Mouse (Mus musculus) limb, embryonic 10.5 days (tissue): ENCODE data around the gene Slc44a3. TPM values are rescaled to one million over a fixed set of nuclear protein-coding genes. Genes with fewer than 3 reads are reported as not detected.
A peak's percentile ranks its signal among the peaks of the same experiment; 100 is the strongest.

ENCODE experiments used
- DNase-seq: peaks from one replicate; pipeline ENCODE4 v3.0.0-alpha.2; 2017; ENCODE audit warnings: low spot score
- H3K27ac ChIP-seq: fragments of 300-500 bp; sonication (generic); 2 replicates; pipeline ENCODE4 v1.5.1; 2016; ENCODE audit warnings: mild to moderate bottlenecking
- H3K27me3 ChIP-seq: fragments of 300-500 bp; sonication (generic); 2 replicates; pipeline ENCODE4 v1.6.1; 2016; ENCODE audit warnings: low read depth, mild to moderate bottlenecking; ENCODE audit not compliant: poor library complexity, severe bottlenecking
- H3K36me3 ChIP-seq: fragments of 300-500 bp; sonication (generic); 2 replicates; pipeline ENCODE4 v1.6.1; 2016; ENCODE audit warnings: mild to moderate bottlenecking, moderate library complexity
- H3K4me1 ChIP-seq: fragments of 300-500 bp; sonication (generic); 2 replicates; pipeline ENCODE4 v1.6.1; 2016
- H3K4me3 ChIP-seq: fragments of 300-500 bp; sonication (generic); 2 replicates; pipeline ENCODE4 v1.5.1; 2016; ENCODE audit warnings: mild to moderate bottlenecking, moderate library complexity
- H3K9me3 ChIP-seq: fragments of 300-500 bp; sonication (generic); replicated peaks from 2 replicates; pipeline ENCODE4 v1.6.1; 2016; ENCODE audit warnings: mild to moderate bottlenecking
- WGBS: fragments of 180-500 bp; shearing (Covaris S2); methylation state at CpG from one replicate; pipeline ENCODE4 v1.1.7; 2016; 5-methylcytosine and 5-hydroxymethylcytosine counted together
- polyA plus RNA-seq: library from polyadenylated mRNA; unstranded; fragments of >200 nt; fragmentation: Nextera tagmentation; extraction: Ambion mirVana; gene quantifications from 2 replicates; pipeline ENCODE4 v1.2.1, GENCODE M21; 2016

The Slc44a3 gene
- polyA plus RNA-seq, 1 experiment from 2014 or later = 0.53 TPM

DNA sequence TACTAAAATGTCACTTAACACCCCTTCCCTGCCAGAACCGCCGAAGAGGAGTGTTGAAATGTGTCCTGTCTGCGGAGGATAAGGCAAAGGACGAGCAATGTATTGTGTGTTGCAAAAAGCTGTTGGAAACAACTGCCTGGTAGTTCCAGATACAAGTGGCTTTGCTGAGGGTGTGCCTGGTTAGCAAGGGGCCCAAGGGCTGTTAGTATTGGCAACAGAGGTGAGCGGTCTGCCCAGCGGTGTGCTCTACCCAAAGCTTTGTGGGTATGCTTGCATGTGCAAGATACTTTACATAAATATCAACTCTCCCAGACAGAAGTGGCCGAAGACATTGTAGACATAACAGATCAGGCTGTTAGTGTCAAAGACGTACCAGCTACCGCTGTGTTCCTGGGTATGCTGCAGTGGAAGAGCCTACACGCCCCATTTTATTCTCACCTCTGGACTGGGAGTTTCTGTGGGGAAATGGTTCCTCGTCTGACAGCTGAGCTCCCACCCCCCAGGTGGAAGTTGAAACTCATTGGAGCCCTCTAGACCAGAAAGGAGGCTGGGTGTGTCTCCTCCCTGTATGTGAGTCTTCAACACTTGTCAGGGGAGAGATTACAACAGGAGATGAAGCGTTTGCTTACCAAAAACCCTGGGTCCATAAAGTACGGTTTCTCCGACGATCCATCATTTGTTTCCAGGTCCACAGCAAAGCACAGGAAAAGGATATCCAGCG is 71.6 kb downstream of the Slc44a3 start:
- Histone ChIP-seq H3K4me3 (no peak overlapping the region), H3K36me3 (peaks cover 64% of the 10 kb centered on the region), H3K4me1 (peaks cover 3% of the 10 kb centered on the region; the same call in 1 of the 2 replicates), H3K27me3 (no peaks in the 10 kb centered on the region), H3K9me3 (no peaks in the 10 kb centered on the region), H3K27ac (no peak overlapping the region)
- WGBS = 90% methylated on average over 16 of the region's 16 CpGs
- DNase-seq = no peak

DNA sequence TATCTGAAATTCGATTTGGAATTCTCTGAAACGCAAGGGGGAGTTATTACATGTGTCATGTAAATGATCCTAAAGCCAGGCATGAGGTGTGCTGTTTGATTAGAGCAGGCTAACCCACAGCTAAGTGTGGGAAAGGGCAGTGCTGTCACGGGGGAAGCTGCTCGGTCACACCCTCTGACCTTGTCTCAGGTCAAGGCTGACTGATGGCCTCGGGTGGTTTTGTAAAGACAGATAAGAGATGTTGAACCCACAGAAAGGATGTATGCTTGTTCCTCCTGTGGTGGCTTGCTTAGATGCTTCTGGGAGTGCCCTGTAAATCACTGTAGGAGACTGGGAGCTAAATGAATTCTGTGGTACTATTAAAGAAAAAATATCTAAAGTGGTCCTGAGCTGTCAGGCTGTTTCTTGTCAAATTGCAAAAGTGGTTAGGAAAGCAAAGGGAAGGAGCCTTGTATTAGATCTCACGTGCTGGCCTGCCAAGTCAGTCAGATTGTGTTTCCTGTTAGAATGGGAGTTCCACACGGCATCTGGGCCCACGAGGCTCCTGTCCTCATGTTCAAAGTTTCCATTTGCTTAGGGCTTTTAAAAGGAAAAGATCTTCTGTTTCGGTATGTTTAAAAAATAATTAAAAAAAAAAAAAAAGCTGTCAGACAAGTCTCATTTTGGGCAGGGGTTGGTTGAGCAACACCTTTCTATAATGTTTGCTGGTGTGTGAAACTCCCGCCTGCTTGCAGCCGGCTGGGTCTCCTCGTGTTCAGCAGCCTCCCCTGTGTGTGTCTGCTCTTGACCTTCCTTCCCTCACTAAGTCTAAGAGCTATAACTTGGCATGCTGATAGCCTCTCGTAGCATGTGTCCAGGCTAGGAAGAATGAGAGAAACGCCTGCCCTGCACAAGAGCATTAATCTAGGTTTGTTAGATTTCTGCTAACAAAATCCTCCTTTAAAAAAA is 73.4 kb downstream of the Slc44a3 start:
- Histone ChIP-seq H3K9me3 (no peaks in the 10 kb centered on the region), H3K4me1 (0 out of 2 replicates have a peak, but pooled peaks cover 3% of the 10 kb centered on the region), H3K27me3 (no peaks in the 10 kb centered on the region), H3K27ac (no peak overlapping the region), H3K36me3 (peaks cover 82% of the 10 kb centered on the region), H3K4me3 (no peak overlapping the region)
- 82% methylated on average over 14 of the region's 14 CpGs for WGBS
- DNase-seq = no peak

DNA sequence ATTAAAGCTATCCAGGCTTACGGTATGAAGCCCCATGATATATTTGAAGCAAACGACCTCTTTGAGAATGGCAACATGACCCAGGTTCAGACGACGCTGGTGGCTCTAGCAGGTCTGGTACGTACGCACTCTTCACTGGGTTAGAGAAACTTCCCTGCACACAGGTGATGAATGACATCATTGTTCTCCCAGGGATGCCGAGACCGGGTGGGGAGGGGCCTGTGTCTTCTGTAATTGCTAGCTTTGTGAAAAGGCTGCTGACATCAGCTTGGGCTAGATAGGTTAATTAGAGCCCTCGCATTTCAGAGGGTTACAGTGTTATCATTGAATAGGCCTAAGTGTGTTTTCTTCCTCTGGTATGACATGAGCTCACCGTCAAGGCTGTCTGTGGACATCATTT is 80.8 kb downstream of the Slc44a3 start:
- no peaks in the 10 kb centered on the region for H3K27me3 ChIP-seq
- peaks cover 14% of the 10 kb centered on the region for H3K4me1 ChIP-seq
- no peak for DNase-seq
- no peak overlapping the region for H3K27ac ChIP-seq
- WGBS = 81% methylated on average over 10 of the region's 10 CpGs
- no peak overlapping the region for H3K4me3 ChIP-seq
- peaks cover 88% of the 10 kb centered on the region for H3K36me3 ChIP-seq
- no peaks in the 10 kb centered on the region for H3K9me3 ChIP-seq

DNA sequence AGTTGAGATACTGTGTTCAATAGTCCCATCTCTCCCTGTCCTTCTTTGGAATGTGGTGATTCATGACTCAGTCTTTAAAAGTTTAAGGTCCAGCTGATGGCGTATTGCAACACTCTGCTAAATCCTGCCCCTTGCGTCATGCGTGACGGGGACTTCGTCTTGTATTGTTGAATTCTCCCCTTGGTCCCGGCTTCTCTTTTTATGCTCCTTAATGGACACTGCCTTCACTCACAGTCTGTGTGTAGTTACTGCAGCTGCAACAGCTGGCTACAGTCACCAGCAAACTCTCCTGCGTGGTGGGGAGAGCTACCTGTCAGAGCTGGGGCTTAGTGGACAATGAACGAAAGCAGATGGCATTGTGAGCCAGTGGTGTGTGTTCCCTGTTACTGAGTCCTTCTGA is 82.7 kb downstream of the Slc44a3 start:
- Histone ChIP-seq H3K27me3 (no peaks in the 10 kb centered on the region), H3K4me1 (peaks cover 14% of the 10 kb centered on the region), H3K9me3 (no peaks in the 10 kb centered on the region), H3K27ac (no peak overlapping the region), H3K4me3 (no peak overlapping the region), H3K36me3 (peaks cover 84% of the 10 kb centered on the region)
- 87% methylated on average over 8 of the region's 8 CpGs for WGBS
- no peak for DNase-seq

DNA sequence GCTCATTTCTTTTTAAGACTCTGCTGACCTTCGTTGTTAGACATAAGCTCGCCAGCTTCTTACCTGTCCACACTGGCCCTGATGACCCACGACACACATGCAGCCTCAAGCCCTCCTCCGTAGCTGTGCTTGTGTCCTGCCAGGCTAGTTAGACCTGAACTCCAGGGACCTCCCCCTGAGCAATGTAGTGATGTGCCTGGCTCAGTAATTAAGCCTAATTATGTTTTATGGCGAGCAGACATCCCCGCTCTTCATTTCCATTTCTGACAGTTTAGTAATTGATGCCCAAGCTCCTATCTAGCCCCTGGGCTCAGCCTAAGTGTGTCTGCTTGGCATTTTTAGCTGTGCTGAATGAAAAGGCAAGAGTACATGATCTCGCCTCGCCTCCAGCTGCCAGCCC is 83.6 kb downstream of the Slc44a3 start:
- Histone ChIP-seq H3K27ac (no peak overlapping the region), H3K4me3 (no peak overlapping the region), H3K27me3 (no peaks in the 10 kb centered on the region), H3K4me1 (peaks cover 14% of the 10 kb centered on the region), H3K9me3 (no peaks in the 10 kb centered on the region), H3K36me3 (peaks cover 84% of the 10 kb centered on the region)
- 78% methylated on average over 8 of the region's 8 CpGs for WGBS
- DNase-seq = no peak

DNA sequence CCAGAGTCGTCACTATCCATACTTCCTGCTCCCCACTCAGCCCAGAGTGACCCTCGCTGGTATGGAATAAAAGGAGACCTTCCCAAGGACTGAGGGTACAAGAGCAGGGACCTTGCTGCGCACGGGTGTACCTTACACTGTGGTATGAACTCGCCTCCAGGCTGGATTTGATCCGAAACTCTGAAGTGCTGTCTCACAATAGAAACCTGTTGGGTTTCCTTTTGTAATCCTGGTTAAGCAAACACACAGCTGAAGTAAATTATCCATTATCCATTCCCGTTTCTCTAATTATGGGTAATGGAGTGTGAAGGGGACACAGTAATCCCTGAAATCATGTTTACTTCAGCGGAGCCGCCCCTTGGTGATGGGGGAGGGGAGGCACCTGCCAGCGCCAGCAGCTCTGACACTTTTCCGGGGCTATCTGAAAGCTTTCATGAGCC is 84.2 kb downstream of the Slc44a3 start:
- Histone ChIP-seq H3K9me3 (no peaks in the 10 kb centered on the region), H3K4me3 (no peak overlapping the region), H3K4me1 (peaks cover 14% of the 10 kb centered on the region), H3K27me3 (no peaks in the 10 kb centered on the region), H3K36me3 (peaks cover 88% of the 10 kb centered on the region), H3K27ac (no peak overlapping the region)
- no peak for DNase-seq
- WGBS = 57% methylated on average over 11 of the region's 11 CpGs

DNA sequence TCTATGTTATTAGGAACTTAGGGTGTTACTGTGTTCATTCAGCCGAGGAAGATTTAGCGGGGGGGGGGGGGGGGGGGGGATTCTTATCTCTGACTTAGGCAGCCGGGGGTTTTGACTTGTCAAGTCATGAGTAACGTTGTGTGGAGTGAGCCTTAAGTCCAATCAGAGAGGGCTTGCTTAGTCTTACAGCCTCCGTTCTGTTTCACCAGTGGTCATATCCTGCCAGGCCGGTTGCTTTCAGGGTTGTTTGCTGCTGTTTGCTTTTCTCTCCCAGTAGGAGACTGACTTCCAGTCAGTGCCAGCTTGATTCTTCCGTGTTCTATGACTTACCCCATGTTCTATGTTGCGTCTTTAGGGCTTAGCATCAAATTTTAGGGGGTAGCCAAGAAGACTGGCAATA is 85.8 kb downstream of the Slc44a3 start:
- Histone ChIP-seq H3K27ac (no peak overlapping the region), H3K4me1 (peaks cover 18% of the 10 kb centered on the region)

DNA sequence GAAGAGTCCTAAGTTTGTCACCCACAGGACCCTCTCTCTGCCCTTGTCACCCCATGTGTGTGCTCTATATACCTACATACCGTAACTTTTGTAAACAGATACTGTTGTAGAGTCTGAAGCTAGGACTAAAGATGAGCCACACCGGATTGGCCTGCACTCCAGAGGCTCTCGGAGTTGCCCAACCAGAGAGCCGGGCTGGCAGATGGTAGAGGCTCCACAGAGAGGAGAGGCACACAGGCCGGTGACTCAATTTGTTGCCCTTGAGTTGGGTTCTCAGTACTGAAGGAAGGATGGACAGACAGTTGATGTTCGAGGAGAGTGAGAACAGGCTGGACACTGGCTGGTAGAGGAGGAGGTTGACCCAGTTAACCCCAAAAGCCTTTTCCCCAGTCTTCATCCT is 87.8 kb downstream of the Slc44a3 start:
- H3K9me3 ChIP-seq = no peaks in the 10 kb centered on the region
- peaks cover 87% of the 10 kb centered on the region for H3K36me3 ChIP-seq
- 94% methylated on average over 6 of the region's 6 CpGs for WGBS
- DNase-seq = no peak
- no peak overlapping the region for H3K4me3 ChIP-seq
- no peak overlapping the region for H3K27ac ChIP-seq
- no peaks in the 10 kb centered on the region for H3K27me3 ChIP-seq
- peaks cover 26% of the 10 kb centered on the region for H3K4me1 ChIP-seq

More for the DNA sequence above, 85.8 kb downstream of the Slc44a3 start:
- Histone ChIP-seq H3K9me3 (no peaks in the 10 kb centered on the region), H3K4me3 (no peak overlapping the region), H3K27me3 (no peaks in the 10 kb centered on the region), H3K36me3 (peaks cover 88% of the 10 kb centered on the region)
- DNase-seq = no peak
- 74% methylated on average over 8 of the region's 8 CpGs for WGBS

DNA sequence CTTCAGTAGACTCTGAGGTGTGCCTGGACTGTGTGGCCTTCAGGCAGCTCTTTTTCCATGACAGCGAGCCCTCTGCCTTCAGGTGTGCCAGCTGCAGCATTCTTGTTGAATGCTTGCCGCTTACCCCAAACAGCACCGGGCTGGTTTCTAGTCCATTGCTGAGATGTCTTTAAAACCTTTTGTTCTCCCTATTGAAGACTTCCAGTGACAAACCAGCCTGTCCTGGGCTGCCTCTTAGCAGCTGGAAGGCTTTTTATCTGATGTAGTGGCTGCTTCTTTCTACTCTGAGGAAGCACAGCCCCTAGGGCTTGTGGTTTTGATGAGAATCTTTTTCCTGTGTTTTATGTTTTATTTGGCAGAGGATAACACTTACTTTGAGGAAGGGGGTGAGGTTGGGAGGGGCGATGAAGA is 88.3 kb downstream of the Slc44a3 start:
- WGBS = 88% methylated on average over 4 of the region's 4 CpGs
- Histone ChIP-seq H3K27ac (no peak overlapping the region), H3K4me1 (peaks cover 31% of the 10 kb centered on the region)

DNA sequence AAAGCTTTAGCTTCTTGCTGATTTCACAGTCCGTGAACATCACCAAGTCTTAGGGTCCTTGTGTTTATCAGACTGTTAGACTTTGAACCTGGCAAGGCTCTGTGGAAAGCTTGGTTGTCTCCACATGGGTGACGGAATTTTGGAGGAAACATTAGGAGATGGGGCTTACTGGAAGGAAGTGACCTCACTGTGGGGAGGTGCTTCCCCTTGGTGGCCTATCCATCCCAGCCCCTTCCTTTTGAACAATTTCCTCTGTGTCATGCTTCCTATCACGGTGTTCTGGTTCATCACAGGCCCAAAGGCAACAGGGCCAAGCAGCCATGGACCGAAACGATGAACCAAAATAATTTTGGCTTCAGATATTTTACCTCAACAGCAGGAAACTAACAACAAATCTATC is 89.9 kb downstream of the Slc44a3 start:
- DNase-seq = no peak
- Histone ChIP-seq H3K36me3 (peaks cover 91% of the 10 kb centered on the region), H3K9me3 (no peaks in the 10 kb centered on the region), H3K27me3 (no peaks in the 10 kb centered on the region), H3K27ac (no peak overlapping the region), H3K4me1 (peaks cover 28% of the 10 kb centered on the region), H3K4me3 (no peak overlapping the region)
- 96% methylated on average over 5 of the region's 5 CpGs for WGBS

More for the DNA sequence above, 88.3 kb downstream of the Slc44a3 start:
- no peak for DNase-seq
- Histone ChIP-seq H3K4me3 (no peak overlapping the region), H3K9me3 (no peaks in the 10 kb centered on the region), H3K27me3 (no peaks in the 10 kb centered on the region), H3K36me3 (peaks cover 90% of the 10 kb centered on the region)

DNA sequence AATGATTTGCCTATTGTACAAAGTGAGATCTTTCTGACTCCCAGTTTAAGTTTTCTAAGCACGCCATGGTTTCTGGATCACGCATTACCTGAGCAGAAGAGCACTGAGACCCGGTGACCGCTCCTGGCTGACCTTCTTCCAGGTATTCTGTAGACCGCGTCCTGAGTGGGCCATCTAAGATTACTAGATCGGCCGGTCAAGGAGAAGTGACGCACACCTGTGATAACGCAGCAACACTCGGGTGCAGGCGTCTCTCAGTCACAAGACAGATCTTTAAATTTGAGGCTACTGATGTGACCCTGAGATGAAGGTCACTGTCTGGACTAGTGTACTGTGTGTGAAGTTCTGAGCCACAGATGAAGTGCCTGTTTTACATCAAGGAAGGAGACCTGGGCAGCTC is 90.7 kb downstream of the Slc44a3 start:
- Histone ChIP-seq H3K9me3 (no peaks in the 10 kb centered on the region), H3K36me3 (peaks cover 95% of the 10 kb centered on the region), H3K4me3 (no peak overlapping the region), H3K27me3 (no peaks in the 10 kb centered on the region), H3K4me1 (peaks cover 36% of the 10 kb centered on the region), H3K27ac (no peak overlapping the region)
- no peak for DNase-seq
- 96% methylated on average over 12 of the region's 12 CpGs for WGBS

DNA sequence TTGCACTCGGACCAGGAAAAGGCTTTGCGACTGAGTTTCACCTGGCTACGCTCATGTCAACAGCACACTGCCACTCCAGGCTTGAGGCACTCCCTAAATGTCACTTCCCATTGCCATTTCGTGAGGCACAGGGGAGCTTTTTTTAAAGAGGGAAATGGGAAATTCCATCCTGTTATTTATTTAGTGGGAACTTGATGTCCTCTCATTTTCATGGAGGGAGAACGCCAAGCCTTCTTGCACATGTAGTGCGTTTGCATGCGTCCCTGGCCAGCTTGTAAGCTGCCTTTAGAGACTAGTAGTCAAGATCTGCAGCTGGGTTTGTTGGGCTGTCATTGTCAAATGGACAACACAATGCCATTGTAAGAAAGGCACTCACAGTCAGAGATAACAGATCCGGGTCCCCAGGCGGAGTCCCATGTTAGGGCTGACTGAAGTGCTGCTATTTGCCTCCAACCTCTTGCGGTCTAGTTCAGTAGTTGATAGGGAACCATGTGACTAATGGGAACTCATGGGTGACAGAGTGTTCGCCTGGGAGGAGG is 92.5 kb downstream of the Slc44a3 start:
- 89% methylated on average over 11 of the region's 11 CpGs for WGBS

DNA sequence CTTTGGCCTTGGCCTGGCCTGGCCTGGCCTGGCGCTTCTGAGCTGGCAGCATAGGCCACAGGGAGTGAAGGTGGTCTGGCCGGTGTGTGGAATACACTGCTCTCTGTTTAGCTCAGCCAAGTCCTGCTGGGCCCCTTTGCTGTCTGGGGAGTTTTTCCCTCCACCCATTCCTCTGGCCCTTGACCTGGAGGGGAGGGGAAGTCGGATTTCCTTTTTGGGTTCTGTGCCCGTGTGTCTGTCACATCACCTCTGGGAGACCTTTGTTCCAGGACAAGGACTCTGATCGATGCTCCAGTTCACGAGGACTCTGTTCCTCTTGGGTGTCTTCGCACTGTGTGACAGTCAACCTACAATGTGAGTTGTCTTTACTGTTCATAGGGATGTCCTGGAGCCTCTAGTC is 94.2 kb downstream of the Slc44a3 start:
- WGBS = 81% methylated on average over 7 of the region's 7 CpGs
- DNase-seq = no peak
- Histone ChIP-seq H3K27ac (0 out of 2 replicates have a peak overlapping the region, but pooled peaks have one; percentile 26), H3K4me3 (no peak overlapping the region), H3K9me3 (no peaks in the 10 kb centered on the region), H3K27me3 (no peaks in the 10 kb centered on the region), H3K4me1 (peaks cover 68% of the 10 kb centered on the region), H3K36me3 (peaks cover 79% of the 10 kb centered on the region)

More for the DNA sequence above, 92.5 kb downstream of the Slc44a3 start:
- H3K9me3 ChIP-seq = no peaks in the 10 kb centered on the region
- no peak for DNase-seq
- H3K27me3 ChIP-seq = no peaks in the 10 kb centered on the region
- no peak overlapping the region for H3K27ac ChIP-seq
- H3K4me3 ChIP-seq = no peak overlapping the region
- peaks cover 95% of the 10 kb centered on the region for H3K36me3 ChIP-seq
- H3K4me1 ChIP-seq = peaks cover 51% of the 10 kb centered on the region
